Mouse (Mus musculus) bone marrow macrophage, adult 2 months (primary cell): ENCODE results near the gene Gm884. TPM values are rescaled to one million over a fixed set of nuclear protein-coding genes. Genes with fewer than 3 reads are reported as not detected.
"Not testable (repeated sequence)": the region's sequence is repeated elsewhere in the genome, so short reads cannot be mapped to it uniquely, and the experiment has no call there.

Experiments
- H3K27ac ChIP-seq: 2 replicates; pipeline ENCODE4 v1.5.1; 2012; ENCODE audit warnings: low read depth, low read length; ENCODE audit not compliant: insufficient read depth
- H3K4me1 ChIP-seq: 2 replicates; pipeline ENCODE4 v1.6.1; 2012; ENCODE audit warnings: low read length; ENCODE audit not compliant: control insufficient read depth, insufficient read depth
- H3K4me3 ChIP-seq: 2 replicates; pipeline ENCODE4 v1.5.1; 2012; ENCODE audit warnings: mild to moderate bottlenecking, low read length, moderate library complexity; ENCODE audit not compliant: insufficient read depth
- CTCF ChIP-seq: IDR thresholded peaks from 2 replicates; pipeline ENCODE4 v1.5.1; 2012; ENCODE audit warnings: low read depth, mild to moderate bottlenecking, low read length, moderate library complexity
- POLR2A ChIP-seq: IDR thresholded peaks from 2 replicates; pipeline ENCODE4 v1.6.1; 2012; ENCODE audit warnings: mild to moderate bottlenecking, low read depth, low read length, borderline replicate concordance
- polyA plus RNA-seq: library from polyadenylated mRNA; stranded (reverse); fragments of >200 nt; gene quantifications from 2 replicates; pipeline ENCODE4 v1.2.4, GENCODE M21; 2012; ENCODE audit not compliant: missing spikeins, insufficient read depth, insufficient read length

The Gm884 gene
- polyA plus RNA-seq, 1 experiment, result not detected

GRCm38 (mm10) chr11:103636261-103636660 is 15.3 kb upstream of the Gm884 start:
- Histone ChIP-seq H3K27ac (no peak overlapping the region), H3K4me1 (no peaks in the 10 kb centered on the region), H3K4me3 (no peak overlapping the region)
- TF ChIP-seq POLR2A (no peak), CTCF (no peak)

GRCm38 (mm10) chr11:103635481-103635880 is 14.5 kb upstream of the Gm884 start:
- Histone ChIP-seq H3K4me3 (no peak overlapping the region), H3K4me1 (no peaks in the 10 kb centered on the region), H3K27ac (no peak overlapping the region)
- TF ChIP-seq CTCF (no peak), POLR2A (no peak)

GRCm38 (mm10) chr11:103634806-103635205 is 13.9 kb upstream of the Gm884 start:
- H3K27ac ChIP-seq, result no peak overlapping the region
- H3K4me3 ChIP-seq, result no peak overlapping the region
- no peak for TF ChIP-seq POLR2A
- TF ChIP-seq CTCF, result no peak
- H3K4me1 ChIP-seq, result no peaks in the 10 kb centered on the region

GRCm38 (mm10) chr11:103627453-103627852 is 6.5 kb upstream of the Gm884 start:
- TF ChIP-seq CTCF (no peak), POLR2A (no peak)
- no peak overlapping the region for H3K4me3 ChIP-seq
- no peaks in the 10 kb centered on the region for H3K4me1 ChIP-seq
- H3K27ac ChIP-seq, result no peak overlapping the region

GRCm38 (mm10) chr11:103610772-103611171 is 10.2 kb downstream of the Gm884 start:
- Histone ChIP-seq H3K27ac (no peak overlapping the region), H3K4me1 (peaks cover 16% of the 10 kb centered on the region), H3K4me3 (no peak overlapping the region)
- no peak for TF ChIP-seq CTCF
- TF ChIP-seq POLR2A, result no peak

- TF ChIP-seq POLR2A, result no peak
- no peak for TF ChIP-seq CTCF
- peaks cover 16% of the 10 kb centered on the region for H3K4me1 ChIP-seq
- no peak overlapping the region for H3K4me3 ChIP-seq
- no peak overlapping the region for H3K27ac ChIP-seq
Observed at GRCm38 (mm10) chr11:103606611-103607010, 14.3 kb downstream of the Gm884 start.

- Histone ChIP-seq H3K4me1 (no peaks in the 10 kb centered on the region), H3K4me3 (no peak overlapping the region), H3K27ac (no peak overlapping the region)
- TF ChIP-seq CTCF, result no peak
- no peak for TF ChIP-seq POLR2A
Observed at GRCm38 (mm10) chr11:103578339-103578738, 42.6 kb downstream of the Gm884 start.

- TF ChIP-seq POLR2A, result no peak
- no peak for TF ChIP-seq CTCF
- Histone ChIP-seq H3K27ac (no peak overlapping the region), H3K4me1 (no peaks in the 10 kb centered on the region), H3K4me3 (no peak overlapping the region)
Observed at GRCm38 (mm10) chr11:103556021-103556420, 64.9 kb downstream of the Gm884 start.

- not testable (repeated sequence) for H3K4me3 ChIP-seq, H3K27ac ChIP-seq, H3K4me1 ChIP-seq
Observed at GRCm38 (mm10) chr11:103534973-103535372, 86.0 kb downstream of the Gm884 start.

GRCm38 (mm10) chr11:103512111-103512510 is 108.8 kb downstream of the Gm884 start:
- H3K4me1 ChIP-seq, result no peaks in the 10 kb centered on the region
- H3K4me3 ChIP-seq, result no peak overlapping the region
- H3K27ac ChIP-seq, result no peak overlapping the region
- TF ChIP-seq POLR2A (no peak), CTCF (no peak)

- H3K4me3 ChIP-seq, result no peak within 1 kb of the TSS
- H3K27ac ChIP-seq, result no peak within 1 kb of the TSS
- no peaks in the 10 kb centered on the region for H3K4me1 ChIP-seq
- TF ChIP-seq POLR2A, result no peak
- no peak for TF ChIP-seq CTCF
Observed at GRCm38 (mm10) chr11:103504497-103504896, 116.4 kb downstream of the Gm884 start, which contains the start of gene Lrrc37a. TSS of gene Lrrc37a (minus strand) at chr11:103504597.

Other genes with a start within 250 kb of the Gm884 start
- gene Plekhm1, start 208.5 kb downstream of the Gm884 start, polyA plus RNA-seq, result 65.5 and 75.0 TPM in 2 replicates
- gene Lrrc37a, start 116.5 kb downstream of the Gm884 start, polyA plus RNA-seq, result not detected in 2 replicates
- gene Lyzl6, start 17.8 kb upstream of the Gm884 start, polyA plus RNA-seq, result not detected in 2 replicates
- not detected in 2 replicates for gene Rprml, start 28.4 kb upstream of the Gm884 start, polyA plus RNA-seq
- 52.4 and 56.7 TPM in 2 replicates for gene Gosr2, start 76.8 kb upstream of the Gm884 start, polyA plus RNA-seq
- gene Wnt9b, start 128.7 kb upstream of the Gm884 start, polyA plus RNA-seq, result not detected in 2 replicates
- not detected in 2 replicates for gene Wnt3, start 153.0 kb upstream of the Gm884 start, polyA plus RNA-seq